Mouse (Mus musculus) heart, embryonic 16.5 days (tissue): Measurements from ENCODE around the gene Rab1a. TPM values are rescaled to one million over a fixed set of nuclear protein-coding genes. Genes with fewer than 3 reads are reported as not detected.

Experiments
- polyA plus RNA-seq: library from polyadenylated mRNA; unstranded; fragments of >200 nt; fragmentation: Nextera tagmentation; extraction: Ambion mirVana; gene quantifications from 2 replicates; pipeline ENCODE4 v1.2.1, GENCODE M21; 2015

Rab1a gene
- polyA plus RNA-seq, 1 experiment from 2014 or later = 228 TPM

Other genes with a start within 250 kb of the Rab1a start
- 72.0 and 83.5 TPM in 2 replicates for gene Actr2, start 88.5 kb upstream of the Rab1a start, polyA plus RNA-seq
- 30.7 and 31.8 TPM in 2 replicates for gene Cep68, start 48.0 kb downstream of the Rab1a start, polyA plus RNA-seq
- 7.5 and 8.3 TPM in 2 replicates for gene Slc1a4, start 131.3 kb downstream of the Rab1a start, polyA plus RNA-seq